Mouse (Mus musculus) myocyte (in vitro differentiated cells): ENCODE measurements around the gene Otp. TPM values are rescaled to one million over a fixed set of nuclear protein-coding genes. Genes with fewer than 3 reads are reported as not detected.
A peak's percentile ranks its signal among the peaks of the same experiment; 100 is the strongest.

Source experiments
- H3K27me3 ChIP-seq: one replicate; pipeline ENCODE4 v1.6.1; 2011; ENCODE audit not compliant: control insufficient read depth, insufficient read depth, insufficient read length
- H3K36me3 ChIP-seq: one replicate; pipeline ENCODE4 v1.6.1; 2011; ENCODE audit not compliant: control insufficient read depth, insufficient read depth
- H3K4me2 ChIP-seq: one replicate; pipeline ENCODE4 v1.6.1; 2011; ENCODE audit warnings: low read depth, control low read depth
- H3K4me3 ChIP-seq: one replicate; pipeline ENCODE4 v1.5.1; 2011; ENCODE audit warnings: mild to moderate bottlenecking, control low read depth, moderate library complexity
- H3K79me2 ChIP-seq: one replicate; pipeline ENCODE4 v1.6.1; 2011; ENCODE audit not compliant: control insufficient read depth, insufficient read depth
- H3ac ChIP-seq: one replicate; pipeline ENCODE4 v1.6.1; 2011; ENCODE audit not compliant: control insufficient read depth, insufficient read length
- CEBPB ChIP-seq: IDR thresholded peaks from 2 replicates; pipeline ENCODE4 v1.6.1; 2011; ENCODE audit warnings: mild to moderate bottlenecking, moderate library complexity; ENCODE audit not compliant: poor library complexity, insufficient read depth, severe bottlenecking
- E2F4 ChIP-seq: IDR thresholded peaks from one replicate; pipeline ENCODE4 v1.6.1; 2011; ENCODE audit warnings: mild to moderate bottlenecking, control low read depth, moderate library complexity; ENCODE audit not compliant: insufficient read depth
- MAX ChIP-seq: IDR thresholded peaks from one replicate; pipeline ENCODE4 v1.6.1; 2011; ENCODE audit warnings: low read depth, mild to moderate bottlenecking, control low read depth
- MYOD1 ChIP-seq, 3 experiments: IDR thresholded peaks; one replicate each; pipeline ENCODE4 v1.6.1; 2011; ENCODE audit warnings: control low read depth in 2 of 3, low read depth in 2 of 3, mild to moderate bottlenecking in 2 of 3, moderate library complexity in 1 of 3; ENCODE audit not compliant: insufficient read length in 2 of 3, control insufficient read depth in 1 of 3
- MYOG ChIP-seq, 3 experiments: IDR thresholded peaks; one replicate each; pipeline ENCODE4 v1.6.1; 2011; ENCODE audit warnings: control low read depth in 2 of 3, low read depth in 2 of 3, mild to moderate bottlenecking in 2 of 3; ENCODE audit not compliant: insufficient read length in 2 of 3, control insufficient read depth in 1 of 3, insufficient read depth in 1 of 3
- POLR2A ChIP-seq: IDR thresholded peaks from one replicate; pipeline ENCODE4 v1.6.1; 2011; ENCODE audit warnings: low read depth, mild to moderate bottlenecking, control low read depth, moderate library complexity; ENCODE audit not compliant: insufficient read length
- POLR2AphosphoS2 ChIP-seq: IDR thresholded peaks from one replicate; pipeline ENCODE4 v1.6.1; 2011; ENCODE audit warnings: low read depth, control low read depth; ENCODE audit not compliant: insufficient read length
- REST ChIP-seq: IDR thresholded peaks from one replicate; pipeline ENCODE4 v1.6.1; 2011; ENCODE audit warnings: mild to moderate bottlenecking, control low read depth, moderate library complexity; ENCODE audit not compliant: insufficient read depth, insufficient read length
- SRF ChIP-seq: IDR thresholded peaks from one replicate; pipeline ENCODE4 v1.6.1; 2011; ENCODE audit warnings: low read depth; ENCODE audit not compliant: control insufficient read depth, insufficient read length
- TCF12 ChIP-seq: IDR thresholded peaks from one replicate; pipeline ENCODE4 v1.6.1; 2011; ENCODE audit warnings: mild to moderate bottlenecking, control low read depth; ENCODE audit not compliant: poor library complexity, insufficient read depth, severe bottlenecking
- TCF3 ChIP-seq: IDR thresholded peaks from one replicate; pipeline ENCODE4 v1.6.1; 2011; ENCODE audit warnings: low read depth, control low read depth; ENCODE audit not compliant: insufficient read length
- USF1 ChIP-seq: IDR thresholded peaks from one replicate; pipeline ENCODE4 v1.6.1; 2011; ENCODE audit warnings: low read depth, mild to moderate bottlenecking, control low read depth, moderate library complexity
- polyA plus RNA-seq: library from polyadenylated mRNA; unstranded; fragments of >200 nt; fragmentation: generic; extraction: Trizol; gene quantifications from one replicate; pipeline ENCODE4 v1.2.1, GENCODE M21; 2012; ENCODE audit warnings: missing spikeins

Otp gene
- polyA plus RNA-seq, 1 experiment = not detected

GRCm38 (mm10) chr13:94876286-94877210, 1.1 kb downstream of the Otp start:
- H3K4me3 ChIP-seq = no peak overlapping the region
- no peaks in the 10 kb centered on the region for H3K79me2 ChIP-seq

DNA sequence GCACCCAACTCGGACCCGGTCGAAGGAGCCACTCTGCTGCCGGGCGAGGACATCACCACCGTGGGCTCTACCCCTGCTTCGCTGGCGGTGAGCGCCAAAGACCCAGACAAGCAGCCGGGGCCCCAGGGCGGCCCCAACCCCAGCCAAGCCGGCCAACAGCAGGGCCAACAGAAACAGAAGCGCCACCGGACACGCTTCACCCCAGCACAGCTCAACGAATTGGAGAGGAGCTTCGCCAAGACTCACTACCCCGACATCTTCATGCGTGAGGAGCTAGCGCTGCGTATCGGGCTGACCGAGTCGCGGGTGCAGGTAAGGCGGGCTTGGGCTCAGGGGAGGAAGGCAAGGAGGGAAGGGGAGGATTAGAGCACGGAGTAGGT, 1.8 kb downstream of the Otp start:
- no peak overlapping the region for H3ac ChIP-seq
- TF ChIP-seq E2F4 (no peak), MAX (no peak), REST (no peak), MYOD1 (IDR thresholded peaks at IDR 0.05; ENCODE audit: control insufficient read depth in 1 of 3, insufficient read length in 2 of 3, low read depth in 2 of 3) (no peak), SRF (no peak), CEBPB (no peak), MYOG (IDR thresholded peaks at IDR 0.05; ENCODE audit: control insufficient read depth in 1 of 3, insufficient read depth in 1 of 3, insufficient read length in 2 of 3, low read depth in 2 of 3) (no peak)
- H3K4me2 ChIP-seq = no peak overlapping the region
- H3K79me2 ChIP-seq = no peaks in the 10 kb centered on the region
- no peak overlapping the region for H3K4me3 ChIP-seq
- H3K27me3 ChIP-seq = peaks cover 46% of the 10 kb centered on the region
- H3K36me3 ChIP-seq = no peaks in the 10 kb centered on the region

More at GRCm38 (mm10) chr13:94876286-94877210, 1.1 kb downstream of the Otp start:
- no peaks in the 10 kb centered on the region for H3K36me3 ChIP-seq
- peaks cover 45% of the 10 kb centered on the region for H3K27me3 ChIP-seq
- TF ChIP-seq TCF3 (no peak), E2F4 (no peak), MYOG (IDR thresholded peaks at IDR 0.05; ENCODE audit: control insufficient read depth in 1 of 3, insufficient read depth in 1 of 3, insufficient read length in 2 of 3, low read depth in 2 of 3) (no peak), TCF12 (no peak), CEBPB (no peak), REST (no peak), USF1 (no peak), POLR2A (no peak), MAX (no peak), MYOD1 (IDR thresholded peaks at IDR 0.05; ENCODE audit: control insufficient read depth in 1 of 3, insufficient read length in 2 of 3, low read depth in 2 of 3) (no peak), SRF (no peak), POLR2AphosphoS2 (no peak)
- H3ac ChIP-seq = no peak overlapping the region
- H3K4me2 ChIP-seq = no peak overlapping the region

DNA sequence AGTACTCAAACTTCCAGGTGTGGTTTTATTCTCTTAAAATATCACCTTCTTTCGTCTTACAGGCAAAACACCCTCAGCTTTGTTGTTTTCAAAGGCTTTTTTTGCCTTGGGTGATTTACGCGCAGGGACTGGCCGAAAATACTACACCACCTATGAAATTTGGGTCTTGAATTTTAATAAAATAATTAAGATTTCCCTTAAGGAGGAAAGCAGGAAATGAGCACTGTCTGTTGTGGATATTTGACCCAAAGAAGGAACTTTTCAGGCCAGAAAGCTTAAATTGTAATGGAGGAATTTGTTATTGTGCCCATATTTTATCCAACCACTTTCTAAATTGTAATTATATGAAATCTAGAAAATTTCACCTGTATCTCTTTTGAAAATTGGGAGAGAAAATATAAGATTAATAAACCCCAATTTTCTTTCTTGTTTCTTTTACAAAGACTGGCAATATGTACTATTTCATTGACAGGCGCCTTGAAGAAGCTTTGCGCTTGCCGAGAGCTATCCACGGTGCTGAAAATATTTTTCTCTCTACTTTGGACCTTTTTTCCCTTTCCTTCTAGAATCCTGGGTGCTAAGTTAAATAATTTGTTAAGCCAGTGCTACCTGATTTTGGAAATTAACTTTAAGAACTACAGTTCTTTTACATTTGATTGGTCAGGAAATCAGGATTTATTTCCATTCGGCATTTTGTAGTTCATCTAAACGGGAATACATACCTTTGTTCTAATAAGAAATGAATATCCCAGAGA, 2.8 kb downstream of the Otp start:
- TF ChIP-seq REST (peak; percentile 58), TCF3 (no peak)
- H3K36me3 ChIP-seq = no peaks in the 10 kb centered on the region

DNA sequence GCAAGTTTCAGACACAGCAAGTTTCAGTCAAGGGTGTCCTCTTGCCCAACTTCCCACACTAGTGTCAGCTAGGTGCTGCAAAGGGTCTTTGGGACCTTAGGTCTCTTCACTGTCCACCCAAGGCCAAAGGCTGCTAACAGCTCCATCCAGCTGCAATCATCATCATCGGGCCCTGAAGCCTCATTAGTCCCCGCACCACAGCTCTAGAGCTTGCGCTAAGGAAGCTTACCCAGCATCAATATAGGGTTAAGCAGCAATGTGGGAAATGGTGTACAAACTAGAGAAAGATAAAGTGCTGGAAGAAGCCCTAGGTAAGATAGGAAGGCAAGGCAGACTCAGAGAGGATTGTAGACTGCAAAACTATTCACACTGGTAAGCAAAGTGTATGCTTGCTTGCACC, 5.8 kb downstream of the Otp start:
- Histone ChIP-seq H3K4me3 (no peak overlapping the region), H3K79me2 (no peaks in the 10 kb centered on the region), H3K27me3 (peaks cover 50% of the 10 kb centered on the region), H3ac (no peak overlapping the region), H3K36me3 (no peaks in the 10 kb centered on the region), H3K4me2 (no peak overlapping the region)
- TF ChIP-seq TCF3 = no peak
- no peak for TF ChIP-seq CEBPB
- no peak for TF ChIP-seq TCF12

More for the DNA sequence above, 2.8 kb downstream of the Otp start:
- Histone ChIP-seq H3K79me2 (no peaks in the 10 kb centered on the region), H3ac (no peak overlapping the region), H3K27me3 (peaks cover 47% of the 10 kb centered on the region), H3K4me2 (no peak overlapping the region), H3K4me3 (no peak overlapping the region)

DNA sequence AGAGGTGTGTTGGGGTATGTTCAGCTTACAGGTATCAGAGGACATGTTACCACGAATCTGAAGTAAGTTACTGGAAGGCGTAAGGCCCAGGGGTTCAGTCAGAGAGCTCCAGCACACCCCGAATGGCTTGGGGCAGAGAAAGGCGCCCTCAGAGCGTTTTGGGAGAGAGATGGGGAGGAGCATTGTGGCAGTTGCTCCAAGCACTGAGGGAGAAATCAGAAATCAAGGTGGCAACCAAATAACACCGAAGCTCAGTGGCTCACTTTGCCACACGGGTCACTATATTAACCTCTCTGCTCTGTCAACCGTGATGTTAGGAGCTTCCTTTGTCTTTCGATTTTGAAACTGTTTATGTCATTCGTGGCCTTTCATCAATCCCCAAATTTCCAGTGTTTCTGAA, 6.8 kb downstream of the Otp start:
- H3K79me2 ChIP-seq = no peaks in the 10 kb centered on the region
- H3K27me3 ChIP-seq = peaks cover 43% of the 10 kb centered on the region
- H3K36me3 ChIP-seq = no peaks in the 10 kb centered on the region
- H3K4me3 ChIP-seq = no peak overlapping the region
- no peak overlapping the region for H3ac ChIP-seq
- TF ChIP-seq SRF = no peak
- no peak for TF ChIP-seq CEBPB
- no peak overlapping the region for H3K4me2 ChIP-seq
